Mouse (Mus musculus) left cerebral cortex, postnatal 36 days (tissue): ENCODE measurements around the gene Jazf1. TPM values are rescaled to one million over a fixed set of nuclear protein-coding genes. Genes with fewer than 3 reads are reported as not detected.
A peak's percentile ranks its signal among the peaks of the same experiment; 100 is the strongest.

Experiments
- DNase-seq, 2 experiments: peaks; one replicate each; pipeline ENCODE4 v3.0.0; 2021 to 2022; ENCODE audit warnings: low spot score in 2 of 2, mixed read lengths in 1 of 2
- intact Hi-C: fragments of 180-260 bp; cut with DNase I; formaldehyde crosslinking; loops from one replicate; pipeline ENCODE4 v1.15.1; 2025
- total RNA-seq, 2 experiments: library from RNA; stranded (reverse); gene quantifications; 2 replicates each; pipeline ENCODE4 v1.2.3; 2021

The Jazf1 gene
- 10 to 100 TPM; 29.1 to 30.3 TPM for total RNA-seq

GRCm38 (mm10) chr6:53067989-53068874 lies at the start of gene Jazf1:
Jazf1 (minus strand) TSS chr6:53068631.
- intact Hi-C loops: no loop called here
- peak; percentile 60 to 73 for DNase-seq

GRCm38 (mm10) chr6:53117855-53118254 lies 49.4 kb upstream of the Jazf1 start:
- intact Hi-C loops: no loop called here
- no peak for DNase-seq

- DNase-seq: no peak
- intact Hi-C loops: no loop called here
These were observed 18.4 kb upstream of the Jazf1 start for GRCm38 (mm10) chr6:53086879-53087278.

GRCm38 (mm10) chr6:53081241-53081640 lies 12.8 kb upstream of the Jazf1 start:
- intact Hi-C loops: no loop called here
- DNase-seq: peak in 1 of 2 experiments; percentile 22

GRCm38 (mm10) chr6:53078671-53079070 lies 10.2 kb upstream of the Jazf1 start:
- intact Hi-C loops: no loop called here
- DNase-seq: no peak

- intact Hi-C loops: no loop called here
- DNase-seq: no peak
These were observed 3.3 kb upstream of the Jazf1 start for GRCm38 (mm10) chr6:53071732-53072131.

- DNase-seq: no peak
- intact Hi-C loops: no loop called here
These were observed 1.6 kb upstream of the Jazf1 start for GRCm38 (mm10) chr6:53069976-53070575.

GRCm38 (mm10) chr6:53068875-53069178 lies 396 bp upstream of the Jazf1 start:
- DNase-seq: peak in 1 of 2 experiments; percentile 27

GRCm38 (mm10) chr6:53067446-53067988 lies 914 bp downstream of the Jazf1 start:
- intact Hi-C loops: no loop called here
- peak; percentile 41 to 50 for DNase-seq

More at GRCm38 (mm10) chr6:53068875-53069178, 396 bp upstream of the Jazf1 start:
- intact Hi-C loops: no loop called here

- intact Hi-C loops: no loop called here
- DNase-seq: no peak
These were observed 1.5 kb downstream of the Jazf1 start for GRCm38 (mm10) chr6:53066978-53067377.

- intact Hi-C loops: no loop called here
- no peak for DNase-seq
These were observed 4.4 kb downstream of the Jazf1 start for GRCm38 (mm10) chr6:53064070-53064469.

- no peak for DNase-seq
- intact Hi-C loops: no loop called here
These were observed 13.5 kb downstream of the Jazf1 start for GRCm38 (mm10) chr6:53054909-53055308.

- intact Hi-C loops: no loop called here
- no peak for DNase-seq
These were observed 22.9 kb downstream of the Jazf1 start for GRCm38 (mm10) chr6:53045501-53045900.

- intact Hi-C loops: no loop called here
- DNase-seq: no peak
These were observed 30.3 kb downstream of the Jazf1 start for GRCm38 (mm10) chr6:53038176-53038575.

GRCm38 (mm10) chr6:53034362-53035011 lies 33.9 kb downstream of the Jazf1 start:
- intact Hi-C loops: no loop called here
- DNase-seq: no peak

- no peak for DNase-seq
- intact Hi-C loops: no loop called here
These were observed 35.5 kb downstream of the Jazf1 start for GRCm38 (mm10) chr6:53032730-53033484.

- intact Hi-C loops: no loop called here
- no peak for DNase-seq
These were observed 46.4 kb downstream of the Jazf1 start for GRCm38 (mm10) chr6:53022069-53022468.

GRCm38 (mm10) chr6:53021081-53021480 lies 47.4 kb downstream of the Jazf1 start:
- intact Hi-C loops: no loop called here

GRCm38 (mm10) chr6:53017357-53018205 lies 50.9 kb downstream of the Jazf1 start:
- intact Hi-C loops: no loop called here
- DNase-seq: no peak

More at GRCm38 (mm10) chr6:53021081-53021480, 47.4 kb downstream of the Jazf1 start:
- no peak for DNase-seq
